Mouse (Mus musculus): Measurements from ENCODE around the gene Sult2a7.

Sult2a7 gene

GRCm38 (mm10) chr7:14494130-14494529, at the start of gene Sult2a7:
TSS of gene Sult2a7 (minus strand) at chr7:14494230.
- no peak for DNase-seq

DNA sequence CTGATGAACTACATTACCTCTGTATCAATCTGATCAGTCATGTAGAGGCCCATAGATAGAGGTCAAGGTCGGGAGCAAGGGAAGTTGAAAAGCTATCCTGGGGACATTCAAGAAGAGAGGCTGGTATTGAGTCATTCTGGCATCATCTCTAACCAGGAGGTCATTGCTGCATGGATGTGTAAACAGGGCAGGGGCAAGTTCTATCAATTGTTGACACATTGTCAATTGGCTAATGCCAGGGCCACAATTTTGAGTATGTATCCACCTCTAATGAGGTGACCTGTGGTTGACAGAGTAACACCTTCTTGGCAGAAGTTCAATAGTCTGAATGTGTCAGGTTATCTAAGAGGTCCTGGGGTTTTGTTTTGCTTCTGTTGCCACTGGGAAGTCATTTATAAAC, 31.2 kb upstream of the Sult2a7 start:
- DNase-seq: no peak

GRCm38 (mm10) chr7:14522636-14523035, 28.6 kb upstream of the Sult2a7 start:
- no peak for DNase-seq

DNA sequence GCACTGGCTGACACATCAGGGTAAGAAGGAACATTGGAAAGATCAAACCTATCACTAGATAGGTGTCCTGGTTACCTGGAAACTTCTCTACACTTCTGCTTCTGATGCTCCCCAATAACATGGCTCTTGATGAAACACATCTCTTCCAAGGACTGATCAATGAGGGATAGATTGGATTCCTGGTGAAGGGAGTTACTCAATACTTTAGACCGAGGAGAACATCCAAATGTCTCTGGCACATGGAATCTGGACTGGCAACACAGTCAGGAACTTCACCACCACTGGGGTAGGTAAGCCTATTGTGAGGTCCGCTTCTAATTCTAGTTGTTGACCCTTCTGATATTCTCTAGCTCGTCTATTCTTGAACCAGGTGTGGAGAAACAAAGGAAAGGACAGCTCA, 24.3 kb upstream of the Sult2a7 start:
- no peak for DNase-seq

GRCm38 (mm10) chr7:14492886-14493285, 1.1 kb downstream of the Sult2a7 start:
- DNase-seq: no peak

DNA sequence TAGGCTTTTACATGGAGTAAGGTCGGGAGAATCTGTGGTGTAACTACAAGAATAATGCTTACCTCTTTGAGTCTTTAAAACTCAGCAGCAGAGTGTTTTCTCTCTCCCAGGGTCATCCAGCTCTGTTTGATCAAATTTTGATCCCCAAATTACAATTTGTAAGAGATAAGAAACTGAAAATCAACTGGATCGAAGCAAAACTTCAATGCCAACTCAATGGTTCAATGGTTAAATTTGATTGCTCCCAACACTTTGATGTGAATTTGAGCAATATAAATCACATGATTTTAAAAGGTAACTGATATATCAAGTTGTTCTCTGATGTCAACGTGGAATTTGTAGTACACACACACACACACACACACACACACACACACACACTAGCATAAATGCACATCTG, 47.5 kb downstream of the Sult2a7 start, which contains the start of gene Sult2a8:
Sult2a8 (minus strand) TSS at position 236 of the 400 bp plus-strand sequence.
- no peak for DNase-seq

DNA sequence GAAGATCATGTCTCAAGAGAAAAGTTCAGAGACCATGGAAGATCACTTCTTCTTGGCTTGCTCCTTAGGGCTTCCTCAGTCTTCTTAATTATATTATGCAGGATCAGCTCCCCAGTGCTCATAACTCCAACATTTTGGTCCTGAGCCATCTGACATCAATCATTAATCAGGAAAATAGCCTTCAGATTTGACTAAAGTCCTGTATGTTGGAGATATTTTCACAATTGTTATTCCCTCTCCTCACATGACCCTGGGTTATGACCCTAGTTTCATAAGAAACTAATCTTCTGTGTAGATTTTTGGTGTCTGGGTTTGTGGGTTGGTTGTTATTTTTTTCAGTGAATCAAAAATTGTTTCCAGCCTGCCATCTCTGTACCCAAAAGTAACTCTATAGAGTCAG, 54.4 kb downstream of the Sult2a7 start:
- no peak for DNase-seq

DNA sequence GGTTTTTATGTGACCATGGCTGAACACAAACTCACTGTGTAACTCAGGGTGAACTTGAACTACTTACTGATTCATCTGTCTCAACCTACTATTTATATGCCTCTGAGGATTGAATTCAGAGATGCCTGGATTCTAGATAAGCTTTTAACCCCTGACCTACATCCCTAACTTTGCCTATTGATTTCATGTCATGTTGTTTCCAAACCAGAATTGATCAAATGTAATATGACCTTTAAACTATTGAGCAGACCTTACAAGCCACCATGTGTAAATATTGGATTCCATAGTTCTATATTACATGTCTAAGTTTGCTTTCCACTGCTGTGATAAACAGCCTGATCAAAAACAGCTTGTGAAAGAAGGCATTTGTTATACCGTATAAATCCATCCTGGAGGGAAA, 55.5 kb downstream of the Sult2a7 start:
- no peak for DNase-seq

DNA sequence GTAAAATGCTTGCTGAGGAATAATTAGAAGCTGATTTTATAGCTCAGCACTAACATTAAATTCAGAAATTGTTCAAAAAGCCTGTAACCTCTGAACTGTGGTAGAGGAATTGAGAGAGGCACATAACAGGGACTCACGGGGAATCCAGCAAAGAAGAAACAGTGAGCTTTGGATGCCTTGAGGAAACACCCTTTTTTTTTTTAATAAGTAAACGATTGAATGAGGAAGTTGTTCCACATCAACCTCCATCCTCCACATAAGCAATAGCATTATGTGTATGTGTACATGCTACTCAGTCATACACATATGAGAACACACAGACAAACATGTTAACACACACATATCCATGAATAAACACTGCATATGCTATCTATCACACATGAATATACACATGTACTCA, 56.0 kb downstream of the Sult2a7 start:
- no peak for DNase-seq

Data from lung, adult 18-20 months (tissue).